Mouse (Mus musculus) neural tube, embryonic 14.5 days (tissue): Measurements from ENCODE around the gene Atp2b1. TPM values are rescaled to one million over a fixed set of nuclear protein-coding genes. Genes with fewer than 3 reads are reported as not detected.

Experiments used
- ATAC-seq: fragments of 200-750 bp; cut with Nextera tagmentation; 2 replicates; pipeline ENCODE4 v1.8.0; 2017; ENCODE audit warnings: low read depth, mild to moderate bottlenecking, moderate TSS enrichment, moderate library complexity
- H3K27ac ChIP-seq: fragments of 300-500 bp; sonication (generic); 2 replicates; pipeline ENCODE4 v1.5.1; 2014; ENCODE audit warnings: low read depth, mild to moderate bottlenecking, control low read depth, low read length, moderate library complexity, mixed read lengths
- H3K27me3 ChIP-seq: fragments of 300-500 bp; sonication (generic); 2 replicates; pipeline ENCODE4 v1.6.1; 2014; ENCODE audit warnings: low read length; ENCODE audit not compliant: control insufficient read depth, insufficient read depth
- H3K36me3 ChIP-seq: fragments of 300-500 bp; sonication (generic); 2 replicates; pipeline ENCODE4 v1.6.1; 2014; ENCODE audit warnings: low read length, mixed read lengths; ENCODE audit not compliant: control insufficient read depth, insufficient read depth
- H3K4me1 ChIP-seq: fragments of 300-500 bp; sonication (generic); 2 replicates; pipeline ENCODE4 v1.6.1; 2014; ENCODE audit warnings: low read length; ENCODE audit not compliant: control insufficient read depth, insufficient read depth
- H3K4me2 ChIP-seq: fragments of 300-500 bp; sonication (generic); 2 replicates; pipeline ENCODE4 v1.6.1; 2014; ENCODE audit warnings: mild to moderate bottlenecking, low read depth, low read length, control low read depth
- H3K4me3 ChIP-seq: fragments of 300-500 bp; sonication (generic); 2 replicates; pipeline ENCODE4 v1.5.1; 2014; ENCODE audit warnings: low read depth, low read length, control low read depth, mixed read lengths
- H3K9ac ChIP-seq: fragments of 300-500 bp; sonication (generic); replicated peaks from 2 replicates; pipeline ENCODE4 v1.6.1; 2014; ENCODE audit warnings: low read depth, mild to moderate bottlenecking, control low read depth, low read length, mixed read lengths
- H3K9me3 ChIP-seq: fragments of 300-500 bp; sonication (generic); 2 replicates; pipeline ENCODE4 v1.6.1; 2016; ENCODE audit warnings: low read length; ENCODE audit not compliant: control insufficient read depth
- WGBS: fragments of 180-500 bp; shearing (Covaris S2); extraction: QIAGEN DNeasy Blood & Tissue Kit; methylation state at CpG from one replicate; pipeline ENCODE4 v1.1.7; 2014; 5-methylcytosine and 5-hydroxymethylcytosine counted together
- polyA plus RNA-seq: library from polyadenylated mRNA; unstranded; fragments of >200 nt; fragmentation: Nextera tagmentation; extraction: Ambion mirVana; gene quantifications from 2 replicates; pipeline ENCODE4 v1.2.1, GENCODE M21; 2014

Gene Atp2b1
- polyA plus RNA-seq, 1 experiment from 2014 or later, result 412 TPM

- no peak overlapping the region for H3K4me3 ChIP-seq
- no peaks in the 10 kb centered on the region for H3K9me3 ChIP-seq
- no peak overlapping the region for H3K9ac ChIP-seq
- H3K27ac ChIP-seq, result no peak overlapping the region
- ATAC-seq, result no peak
- no peak overlapping the region for H3K4me2 ChIP-seq
- H3K4me1 ChIP-seq, result peaks cover 12% of the 10 kb centered on the region
- WGBS, result 89% methylated on average over 17 of the region's 17 CpGs
- no peaks in the 10 kb centered on the region for H3K36me3 ChIP-seq
- H3K27me3 ChIP-seq, result no peaks in the 10 kb centered on the region
Measured at GRCm38 (mm10) chr10:98951286-98952270, 37.4 kb downstream of the Atp2b1 start.

- Histone ChIP-seq H3K27me3 (no peaks in the 10 kb centered on the region), H3K4me2 (no peak overlapping the region), H3K4me3 (no peak overlapping the region), H3K4me1 (no peaks in the 10 kb centered on the region; the same call in 1 of the 2 replicates), H3K9ac (no peak overlapping the region), H3K36me3 (no peaks in the 10 kb centered on the region), H3K27ac (no peak overlapping the region), H3K9me3 (no peaks in the 10 kb centered on the region)
- ATAC-seq, result no peak
- WGBS, result 90% methylated on average over 12 of the region's 12 CpGs
Measured at GRCm38 (mm10) chr10:98954230-98954993, 40.2 kb downstream of the Atp2b1 start.

GRCm38 (mm10) chr10:98956124-98956523 is 41.9 kb downstream of the Atp2b1 start:
- no peak; the same call in 1 of the 2 replicates for ATAC-seq

GRCm38 (mm10) chr10:98958752-98959151 is 44.5 kb downstream of the Atp2b1 start:
- Histone ChIP-seq H3K36me3 (no peaks in the 10 kb centered on the region), H3K4me2 (no peak overlapping the region), H3K4me3 (no peak overlapping the region), H3K4me1 (no peaks in the 10 kb centered on the region), H3K9me3 (no peaks in the 10 kb centered on the region), H3K27ac (no peak overlapping the region), H3K9ac (no peak overlapping the region), H3K27me3 (no peaks in the 10 kb centered on the region)
- no peak for ATAC-seq
- 50% methylated on average over 4 of the region's 4 CpGs for WGBS

More at GRCm38 (mm10) chr10:98956124-98956523, 41.9 kb downstream of the Atp2b1 start:
- no peak overlapping the region for H3K4me3 ChIP-seq
- H3K9ac ChIP-seq, result no peak overlapping the region
- no peaks in the 10 kb centered on the region for H3K36me3 ChIP-seq
- H3K4me2 ChIP-seq, result no peak overlapping the region
- H3K4me1 ChIP-seq, result no peaks in the 10 kb centered on the region
- no peak overlapping the region for H3K27ac ChIP-seq
- no peaks in the 10 kb centered on the region for H3K27me3 ChIP-seq
- WGBS, result 93% methylated on average over 3 of the region's 3 CpGs
- no peaks in the 10 kb centered on the region for H3K9me3 ChIP-seq

GRCm38 (mm10) chr10:98959385-98959784 is 45.2 kb downstream of the Atp2b1 start:
- H3K4me1 ChIP-seq, result no peaks in the 10 kb centered on the region
- no peaks in the 10 kb centered on the region for H3K27me3 ChIP-seq
- H3K27ac ChIP-seq, result no peak overlapping the region
- H3K4me3 ChIP-seq, result no peak overlapping the region
- no peaks in the 10 kb centered on the region for H3K9me3 ChIP-seq
- 68% methylated on average over 6 of the region's 6 CpGs for WGBS
- H3K9ac ChIP-seq, result no peak overlapping the region
- H3K36me3 ChIP-seq, result no peaks in the 10 kb centered on the region
- no peak for ATAC-seq
- no peak overlapping the region for H3K4me2 ChIP-seq

GRCm38 (mm10) chr10:98960911-98961310 is 46.7 kb downstream of the Atp2b1 start:
- no peaks in the 10 kb centered on the region for H3K36me3 ChIP-seq
- no peaks in the 10 kb centered on the region for H3K9me3 ChIP-seq
- H3K27me3 ChIP-seq, result no peaks in the 10 kb centered on the region
- WGBS, result 75% methylated on average over 5 of the region's 5 CpGs
- H3K27ac ChIP-seq, result no peak overlapping the region
- H3K4me3 ChIP-seq, result no peak overlapping the region
- no peak overlapping the region for H3K4me2 ChIP-seq
- ATAC-seq, result no peak
- no peaks in the 10 kb centered on the region for H3K4me1 ChIP-seq
- no peak overlapping the region for H3K9ac ChIP-seq

- Histone ChIP-seq H3K27ac (no peak overlapping the region; the same call in 1 of the 2 replicates), H3K9me3 (no peaks in the 10 kb centered on the region), H3K4me3 (no peak overlapping the region), H3K36me3 (no peaks in the 10 kb centered on the region), H3K27me3 (no peaks in the 10 kb centered on the region), H3K4me2 (no peak overlapping the region), H3K4me1 (no peaks in the 10 kb centered on the region), H3K9ac (no peak overlapping the region)
- ATAC-seq, result no peak
- WGBS, result 49% methylated on average over 8 of the region's 8 CpGs
Measured at GRCm38 (mm10) chr10:98962092-98962491, 47.9 kb downstream of the Atp2b1 start.

- 0 out of 2 replicates have a peak, but pooled peaks have one; percentile 24 for ATAC-seq
- H3K4me2 ChIP-seq, result no peak overlapping the region
- no peak overlapping the region for H3K9ac ChIP-seq
- H3K9me3 ChIP-seq, result no peaks in the 10 kb centered on the region
- WGBS, result 67% methylated on average over 13 of the region's 13 CpGs
- H3K4me3 ChIP-seq, result no peak overlapping the region
- no peaks in the 10 kb centered on the region for H3K4me1 ChIP-seq
- H3K27me3 ChIP-seq, result no peaks in the 10 kb centered on the region
- H3K27ac ChIP-seq, result no peak overlapping the region
- no peaks in the 10 kb centered on the region for H3K36me3 ChIP-seq
Measured at GRCm38 (mm10) chr10:98966407-98967215, 52.4 kb downstream of the Atp2b1 start.
